Mouse (Mus musculus) heart, postnatal 36 days (tissue): ENCODE measurements around the gene Hnrnpl. TPM values are rescaled to one million over a fixed set of nuclear protein-coding genes. Genes with fewer than 3 reads are reported as not detected.

Experiments
- DNase-seq, 2 experiments: peaks; one replicate each; pipeline ENCODE4 v3.0.0; 2021 to 2022
- intact Hi-C: fragments of 180-260 bp; cut with DNase I; formaldehyde crosslinking; loops from one replicate; pipeline ENCODE4 v1.15.1; 2025
- total RNA-seq, 2 experiments: library from RNA; stranded (reverse); gene quantifications; 2 replicates each; pipeline ENCODE4 v1.2.3; 2021

Hnrnpl gene
- total RNA-seq, 2 experiments from 2014 or later: 240 to 277 TPM

GRCm38 (mm10) chr7:28809401-28810089 is 1.2 kb downstream of the Hnrnpl start:
- DNase-seq: peak; percentile 68 to 71
- intact Hi-C loops: loop anchor here (2.0 to 5.0 kb wide), 3 partner anchors 15 to 432 kb away; partner anchors contain the start of genes Actn4 and Ech1

- intact Hi-C loops: loop anchor here (5.0 kb wide), 1 partner anchor 152 kb away; the partner anchor contains the start of gene Actn4
- DNase-seq: peak; percentile 99 to 100
These were observed 2.0 kb downstream of the Hnrnpl start for GRCm38 (mm10) chr7:28810107-28811066.

- peak; percentile 92 to 93 for DNase-seq
- intact Hi-C loops: loop anchor here (5.0 kb wide), 1 partner anchor 151 kb away; the partner anchor contains the start of gene Actn4
These were observed 2.9 kb downstream of the Hnrnpl start for GRCm38 (mm10) chr7:28811228-28811627.

GRCm38 (mm10) chr7:28811640-28812275 is 3.4 kb downstream of the Hnrnpl start:
- intact Hi-C loops: loop anchor here (5.0 kb wide), 1 partner anchor 151 kb away; the partner anchor contains the start of gene Actn4
- no peak for DNase-seq

GRCm38 (mm10) chr7:28812436-28812835 is 4.1 kb downstream of the Hnrnpl start:
- DNase-seq: peak in 1 of 2 experiments; percentile 40
- intact Hi-C loops: loop anchor here (5.0 kb wide), 1 partner anchor 150 kb away; the partner anchor contains the start of gene Actn4

- intact Hi-C loops: loop anchor here (1.0 to 5.0 kb wide), 2 partner anchors 8 to 149 kb away; partner anchors contain the start of gene Actn4
These were observed 4.6 kb downstream of the Hnrnpl start for GRCm38 (mm10) chr7:28812949-28813348.

GRCm38 (mm10) chr7:28814306-28815034 is 6.1 kb downstream of the Hnrnpl start:
- DNase-seq: no peak
- intact Hi-C loops: loop anchor here (5.0 kb wide), 1 partner anchor 148 kb away; the partner anchor contains the start of gene Actn4

More at GRCm38 (mm10) chr7:28812949-28813348, 4.6 kb downstream of the Hnrnpl start:
- DNase-seq: peak in 1 of 2 experiments; percentile 24

- DNase-seq: no peak
- intact Hi-C loops: no loop called here
These were observed 6.9 kb downstream of the Hnrnpl start for GRCm38 (mm10) chr7:28815230-28815629.

GRCm38 (mm10) chr7:28816201-28816600 is 7.9 kb downstream of the Hnrnpl start:
- peak in 1 of 2 experiments; percentile 31 for DNase-seq
- intact Hi-C loops: no loop called here

GRCm38 (mm10) chr7:28816920-28817319 is 8.6 kb downstream of the Hnrnpl start:
- intact Hi-C loops: no loop called here

GRCm38 (mm10) chr7:28817524-28817923 is 9.2 kb downstream of the Hnrnpl start:
- no peak for DNase-seq
- intact Hi-C loops: no loop called here

More at GRCm38 (mm10) chr7:28816920-28817319, 8.6 kb downstream of the Hnrnpl start:
- DNase-seq: no peak

GRCm38 (mm10) chr7:28817957-28818356 is 9.6 kb downstream of the Hnrnpl start:
- intact Hi-C loops: no loop called here
- no peak for DNase-seq

- no peak for DNase-seq
- intact Hi-C loops: no loop called here
These were observed 10.1 kb downstream of the Hnrnpl start for GRCm38 (mm10) chr7:28818436-28818835.

- no peak for DNase-seq
- intact Hi-C loops: no loop called here
These were observed 10.6 kb downstream of the Hnrnpl start for GRCm38 (mm10) chr7:28818861-28819452.

- intact Hi-C loops: no loop called here
- no peak for DNase-seq
These were observed 11.2 kb downstream of the Hnrnpl start for GRCm38 (mm10) chr7:28819571-28819970.

GRCm38 (mm10) chr7:28820358-28821260 is 12.3 kb downstream of the Hnrnpl start:
- peak; percentile 56 to 59 for DNase-seq
- intact Hi-C loops: loop anchor here (1.0 kb wide), 1 partner anchor 7 kb away; no protein-coding TSS in a partner anchor

- DNase-seq: peak; percentile 74
- intact Hi-C loops: loop anchor here (1.0 kb wide), 1 partner anchor 8 kb away; no protein-coding TSS in a partner anchor
These were observed 13.0 kb downstream of the Hnrnpl start for GRCm38 (mm10) chr7:28821261-28821831.
